Mouse (Mus musculus): ENCODE results near the gene Tcerg1l. TPM values are rescaled to one million over a fixed set of nuclear protein-coding genes. Genes with fewer than 3 reads are reported as not detected.

Tcerg1l gene
- polyA plus RNA-seq, 1 experiment = 5.3 TPM

- H3K27me3 ChIP-seq (ENCODE audit: control insufficient read depth, insufficient read depth, low read length) = no peaks in the 10 kb centered on the region
- H3K4me1 ChIP-seq (ENCODE audit: control insufficient read depth, insufficient read depth, low read length) = no peaks in the 10 kb centered on the region
- 46% methylated on average over 3 of the region's 3 CpGs for WGBS
- no peak overlapping the region for H3K4me3 ChIP-seq (replicated peaks; ENCODE audit: insufficient read depth, low read depth, low read length)
- DNase-seq = no peak
- no peak overlapping the region for H3K27ac ChIP-seq (ENCODE audit: insufficient read depth, low read length)
- TF ChIP-seq CTCF (IDR thresholded peaks at IDR 0.05; ENCODE audit: borderline replicate concordance, insufficient read depth, low read depth, low read length) (no peak), POLR2A (IDR thresholded peaks at IDR 0.05; ENCODE audit: borderline replicate concordance, insufficient read depth, low read length) (no peak)
Observed at GRCm38 (mm10) chr7:138379221-138379620, 18.3 kb downstream of the Tcerg1l start.

DNA sequence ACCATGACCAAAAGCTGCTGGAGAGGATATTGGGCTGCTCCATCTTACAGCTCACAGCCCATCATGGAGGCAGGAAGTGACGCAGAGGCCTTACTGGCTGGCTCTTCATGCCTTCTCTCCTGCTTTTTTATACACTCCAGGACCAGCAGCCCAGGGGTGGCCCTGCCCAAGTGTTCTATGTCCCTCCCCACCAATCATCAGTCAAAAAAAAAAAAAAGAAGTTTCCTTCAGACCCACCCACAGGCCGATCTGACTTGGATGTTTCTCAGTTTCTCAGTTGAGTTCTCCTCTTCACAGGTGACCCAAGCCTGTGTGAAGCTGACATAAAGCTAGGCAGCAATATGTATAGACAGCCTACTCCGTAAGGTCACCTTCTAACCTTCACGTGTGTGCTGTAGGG, 19.0 kb downstream of the Tcerg1l start:
- H3K4me3 ChIP-seq (replicated peaks; ENCODE audit: insufficient read depth, low read depth, low read length) = no peak overlapping the region
- DNase-seq = no peak
- no peak overlapping the region for H3K27ac ChIP-seq (ENCODE audit: insufficient read depth, low read length)
- WGBS = 87% methylated on average over 4 of the region's 4 CpGs
- TF ChIP-seq POLR2A (IDR thresholded peaks at IDR 0.05; ENCODE audit: borderline replicate concordance, insufficient read depth, low read length) (no peak), CTCF (IDR thresholded peaks at IDR 0.05; ENCODE audit: borderline replicate concordance, insufficient read depth, low read depth, low read length) (no peak)
- H3K4me1 ChIP-seq (ENCODE audit: control insufficient read depth, insufficient read depth, low read length) = no peaks in the 10 kb centered on the region
- no peaks in the 10 kb centered on the region for H3K27me3 ChIP-seq (ENCODE audit: control insufficient read depth, insufficient read depth, low read length)

DNA sequence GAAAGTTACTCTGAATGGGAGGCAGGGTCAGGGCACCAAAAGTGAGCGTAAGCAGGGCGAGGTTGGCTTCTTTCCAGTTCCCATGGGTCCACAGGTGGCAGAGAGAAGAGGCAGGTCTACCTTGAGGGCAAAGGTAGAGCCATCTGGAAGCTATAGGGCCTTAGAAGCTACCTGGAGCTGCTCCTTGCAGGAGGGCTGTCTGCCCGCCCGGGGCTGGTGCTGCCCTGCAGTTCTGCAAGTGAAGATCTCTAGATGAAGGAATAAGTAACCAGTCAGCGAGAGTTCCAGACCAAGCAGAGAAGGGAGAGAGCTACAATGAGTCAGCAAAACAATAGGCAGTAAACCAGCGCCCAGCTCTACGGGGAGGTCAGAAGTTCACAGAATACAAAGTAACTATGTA, 22.0 kb downstream of the Tcerg1l start:
- Histone ChIP-seq H3K4me1 (ENCODE audit: control insufficient read depth, insufficient read depth, low read length) (no peaks in the 10 kb centered on the region), H3K27me3 (ENCODE audit: control insufficient read depth, insufficient read depth, low read length) (no peaks in the 10 kb centered on the region), H3K27ac (ENCODE audit: insufficient read depth, low read length) (no peak overlapping the region), H3K4me3 (replicated peaks; ENCODE audit: insufficient read depth, low read depth, low read length) (no peak overlapping the region)
- WGBS = 76% methylated on average over 7 of the region's 7 CpGs
- DNase-seq = no peak
- TF ChIP-seq CTCF (IDR thresholded peaks at IDR 0.05; ENCODE audit: borderline replicate concordance, insufficient read depth, low read depth, low read length) (no peak), POLR2A (IDR thresholded peaks at IDR 0.05; ENCODE audit: borderline replicate concordance, insufficient read depth, low read length) (no peak)

GRCm38 (mm10) chr7:138374376-138374775, 23.2 kb downstream of the Tcerg1l start:
- no peak for DNase-seq
- Histone ChIP-seq H3K27ac (ENCODE audit: insufficient read depth, low read length) (no peak overlapping the region), H3K4me1 (ENCODE audit: control insufficient read depth, insufficient read depth, low read length) (no peaks in the 10 kb centered on the region), H3K27me3 (ENCODE audit: control insufficient read depth, insufficient read depth, low read length) (no peaks in the 10 kb centered on the region), H3K4me3 (replicated peaks; ENCODE audit: insufficient read depth, low read depth, low read length) (no peak overlapping the region)
- 84% methylated on average over 7 of the region's 7 CpGs for WGBS
- TF ChIP-seq POLR2A (IDR thresholded peaks at IDR 0.05; ENCODE audit: borderline replicate concordance, insufficient read depth, low read length) (no peak), CTCF (IDR thresholded peaks at IDR 0.05; ENCODE audit: borderline replicate concordance, insufficient read depth, low read depth, low read length) (no peak)

DNA sequence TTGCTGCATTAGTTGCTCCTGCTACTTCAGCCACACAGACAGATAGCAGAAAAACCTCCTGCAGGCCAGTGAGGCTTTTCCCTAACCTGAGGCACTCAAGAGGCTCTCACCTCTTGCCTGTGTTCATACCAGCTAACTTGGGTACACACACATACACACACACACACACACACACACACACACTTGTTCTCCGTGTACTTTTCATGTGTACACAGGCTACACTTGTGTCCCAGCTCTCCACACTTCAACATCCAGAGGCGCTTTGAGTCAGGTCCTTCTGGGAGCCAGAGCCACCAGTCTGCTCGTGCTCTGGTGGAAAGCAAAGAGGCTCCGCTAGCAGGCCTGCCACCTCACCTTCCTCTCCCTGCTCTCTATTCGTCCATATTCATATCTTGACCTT, 24.0 kb downstream of the Tcerg1l start:
- DNase-seq = no peak
- Histone ChIP-seq H3K4me3 (replicated peaks; ENCODE audit: insufficient read depth, low read depth, low read length) (no peak overlapping the region), H3K4me1 (ENCODE audit: control insufficient read depth, insufficient read depth, low read length) (no peaks in the 10 kb centered on the region), H3K27ac (ENCODE audit: insufficient read depth, low read length) (no peak overlapping the region), H3K27me3 (ENCODE audit: control insufficient read depth, insufficient read depth, low read length) (no peaks in the 10 kb centered on the region)
- TF ChIP-seq CTCF (IDR thresholded peaks at IDR 0.05; ENCODE audit: borderline replicate concordance, insufficient read depth, low read depth, low read length) (no peak), POLR2A (IDR thresholded peaks at IDR 0.05; ENCODE audit: borderline replicate concordance, insufficient read depth, low read length) (no peak)
- 86% methylated on average over 5 of the region's 5 CpGs for whole genome bisulfite sequencing

GRCm38 (mm10) chr7:138367570-138367969, 30.0 kb downstream of the Tcerg1l start:
- no peak overlapping the region for H3K4me3 ChIP-seq (replicated peaks; ENCODE audit: insufficient read depth, low read depth, low read length)
- H3K4me1 ChIP-seq (ENCODE audit: control insufficient read depth, insufficient read depth, low read length) = no peaks in the 10 kb centered on the region
- H3K27ac ChIP-seq (ENCODE audit: insufficient read depth, low read length) = no peak overlapping the region
- no peak for DNase-seq
- H3K27me3 ChIP-seq (ENCODE audit: control insufficient read depth, insufficient read depth, low read length) = no peaks in the 10 kb centered on the region
- 84% methylated on average over 7 of the region's 7 CpGs for WGBS
- TF ChIP-seq CTCF (IDR thresholded peaks at IDR 0.05; ENCODE audit: borderline replicate concordance, insufficient read depth, low read depth, low read length) (no peak), POLR2A (IDR thresholded peaks at IDR 0.05; ENCODE audit: borderline replicate concordance, insufficient read depth, low read length) (no peak)

- no peak for TF ChIP-seq CTCF (IDR thresholded peaks at IDR 0.05; ENCODE audit: borderline replicate concordance, insufficient read depth, low read depth, low read length)
- TF ChIP-seq POLR2A (IDR thresholded peaks at IDR 0.05; ENCODE audit: borderline replicate concordance, insufficient read depth, low read length) = no peak
- Histone ChIP-seq H3K4me3 (replicated peaks; ENCODE audit: insufficient read depth, low read depth, low read length) (no peak overlapping the region), H3K4me1 (ENCODE audit: control insufficient read depth, insufficient read depth, low read length) (no peaks in the 10 kb centered on the region), H3K27ac (ENCODE audit: insufficient read depth, low read length) (no peak overlapping the region), H3K27me3 (ENCODE audit: control insufficient read depth, insufficient read depth, low read length) (no peaks in the 10 kb centered on the region)
- WGBS = 55% methylated on average over 8 of the region's 8 CpGs
- DNase-seq = no peak
Observed at GRCm38 (mm10) chr7:138365519-138365918, 32.0 kb downstream of the Tcerg1l start.

DNA sequence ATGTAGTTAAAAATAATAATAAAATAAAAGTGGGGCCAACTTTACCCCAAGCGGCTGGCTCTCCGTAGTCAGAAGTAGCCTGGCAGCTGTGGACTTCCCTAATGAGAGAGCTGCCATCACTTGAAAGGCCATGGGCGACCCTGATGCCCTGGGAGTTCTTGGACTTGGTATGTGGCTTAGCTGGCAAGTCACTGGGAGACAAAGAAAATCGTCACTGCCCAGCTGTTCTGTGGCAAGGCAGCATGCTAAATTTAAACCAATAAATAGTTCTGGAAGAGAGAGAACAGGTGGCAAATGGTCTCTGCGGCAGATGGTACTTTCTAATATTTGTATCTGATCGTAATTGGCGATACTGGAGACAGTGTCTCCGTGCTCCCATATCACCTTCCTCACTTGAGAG, 40.1 kb downstream of the Tcerg1l start:
- Histone ChIP-seq H3K4me3 (replicated peaks; ENCODE audit: insufficient read depth, low read depth, low read length) (no peak overlapping the region), H3K4me1 (ENCODE audit: control insufficient read depth, insufficient read depth, low read length) (no peaks in the 10 kb centered on the region), H3K27me3 (ENCODE audit: control insufficient read depth, insufficient read depth, low read length) (no peaks in the 10 kb centered on the region), H3K27ac (ENCODE audit: insufficient read depth, low read length) (no peak overlapping the region)
- DNase-seq = no peak
- 44% methylated on average over 8 of the region's 8 CpGs for WGBS
- no peak for TF ChIP-seq CTCF (IDR thresholded peaks at IDR 0.05; ENCODE audit: borderline replicate concordance, insufficient read depth, low read depth, low read length)
- TF ChIP-seq POLR2A (IDR thresholded peaks at IDR 0.05; ENCODE audit: borderline replicate concordance, insufficient read depth, low read length) = no peak
